Mouse (Mus musculus): ENCODE measurements around the gene R3hdm4. TPM values are rescaled to one million over a fixed set of nuclear protein-coding genes. Genes with fewer than 3 reads are reported as not detected.
A peak's percentile ranks its signal among the peaks of the same experiment; 100 is the strongest.

Gene R3hdm4
- 156 and 162 TPM in 2 replicates for polyA plus RNA-seq (2012; rRNA removed)

- Histone ChIP-seq H3K4me3 (replicated peaks; ENCODE audit: insufficient read depth, low read depth, low read length) (peak within 1 kb of the TSS; percentile 49), H3K27ac (ENCODE audit: insufficient read depth, low read length) (no peak within 1 kb of the TSS), H3K27me3 (ENCODE audit: control insufficient read depth, insufficient read depth, low read length) (no peaks in the 10 kb centered on the region), H3K4me1 (ENCODE audit: control insufficient read depth, insufficient read depth, low read length) (peaks cover 9% of the 10 kb centered on the region; the same call in 1 of the 2 replicates)
- DNase-seq: peak; percentile 30 to 53
- WGBS: 5% methylated on average over 41 of the region's 41 CpGs
- TF ChIP-seq POLR2A (IDR thresholded peaks at IDR 0.05; ENCODE audit: borderline replicate concordance, insufficient read depth, low read length): no peak
- no peak for TF ChIP-seq CTCF (IDR thresholded peaks at IDR 0.05; ENCODE audit: borderline replicate concordance, insufficient read depth, low read depth, low read length)
Observed at GRCm38 (mm10) chr10:79920958-79921535, at the start of gene R3hdm4. TSS of gene R3hdm4 (minus strand) at chr10:79921208.

GRCm38 (mm10) chr10:79970415-79971182 lies 49.6 kb upstream of the R3hdm4 start, which contains the start of gene Grin3b:
TSS of gene Grin3b (plus strand) at chr10:79970715.
- TF ChIP-seq CTCF (IDR thresholded peaks at IDR 0.05; ENCODE audit: borderline replicate concordance, insufficient read depth, low read depth, low read length): no peak
- TF ChIP-seq POLR2A (IDR thresholded peaks at IDR 0.05; ENCODE audit: borderline replicate concordance, insufficient read depth, low read length): no peak
- peak in 1 of 2 experiments; percentile 58 for DNase-seq
- Histone ChIP-seq H3K4me3 (replicated peaks; ENCODE audit: insufficient read depth, low read depth, low read length) (peak within 1 kb of the TSS; percentile 45), H3K27me3 (ENCODE audit: control insufficient read depth, insufficient read depth, low read length) (no peaks in the 10 kb centered on the region), H3K4me1 (ENCODE audit: control insufficient read depth, insufficient read depth, low read length) (peaks cover 37% of the 10 kb centered on the region), H3K27ac (ENCODE audit: insufficient read depth, low read length) (no peak within 1 kb of the TSS)
- 5% methylated on average over 47 of the region's 47 CpGs for WGBS

- Histone ChIP-seq H3K27ac (ENCODE audit: insufficient read depth, low read length) (no peak overlapping the region), H3K4me1 (ENCODE audit: control insufficient read depth, insufficient read depth, low read length) (peaks cover 37% of the 10 kb centered on the region), H3K27me3 (ENCODE audit: control insufficient read depth, insufficient read depth, low read length) (no peaks in the 10 kb centered on the region), H3K4me3 (replicated peaks; ENCODE audit: insufficient read depth, low read depth, low read length) (no peak overlapping the region)
- no peak for DNase-seq
- no peak for TF ChIP-seq POLR2A (IDR thresholded peaks at IDR 0.05; ENCODE audit: borderline replicate concordance, insufficient read depth, low read length)
- no peak for TF ChIP-seq CTCF (IDR thresholded peaks at IDR 0.05; ENCODE audit: borderline replicate concordance, insufficient read depth, low read depth, low read length)
- WGBS: 11% methylated on average over 3 of the region's 3 CpGs
Observed at GRCm38 (mm10) chr10:79969124-79969568, 48.1 kb upstream of the R3hdm4 start.

GRCm38 (mm10) chr10:79968181-79968580 lies 47.2 kb upstream of the R3hdm4 start:
- TF ChIP-seq POLR2A (IDR thresholded peaks at IDR 0.05; ENCODE audit: borderline replicate concordance, insufficient read depth, low read length) (no peak), CTCF (IDR thresholded peaks at IDR 0.05; ENCODE audit: borderline replicate concordance, insufficient read depth, low read depth, low read length) (no peak)
- no peak overlapping the region for H3K27ac ChIP-seq (ENCODE audit: insufficient read depth, low read length)
- 31% methylated on average over 1 of the region's 1 CpGs for WGBS

GRCm38 (mm10) chr10:79966886-79967400 lies 45.9 kb upstream of the R3hdm4 start:
- H3K4me3 ChIP-seq (replicated peaks; ENCODE audit: insufficient read depth, low read depth, low read length): no peak overlapping the region
- TF ChIP-seq CTCF (IDR thresholded peaks at IDR 0.05; ENCODE audit: borderline replicate concordance, insufficient read depth, low read depth, low read length) (no peak), POLR2A (IDR thresholded peaks at IDR 0.05; ENCODE audit: borderline replicate concordance, insufficient read depth, low read length) (no peak)
- DNase-seq: peak; percentile 72 to 75
- H3K27ac ChIP-seq (ENCODE audit: insufficient read depth, low read length): peak overlapping the region; percentile 26; the same call in 1 of the 2 replicates
- peaks cover 37% of the 10 kb centered on the region for H3K4me1 ChIP-seq (ENCODE audit: control insufficient read depth, insufficient read depth, low read length)
- WGBS: 19% methylated on average over 5 of the region's 5 CpGs
- no peaks in the 10 kb centered on the region for H3K27me3 ChIP-seq (ENCODE audit: control insufficient read depth, insufficient read depth, low read length)

More at GRCm38 (mm10) chr10:79968181-79968580, 47.2 kb upstream of the R3hdm4 start:
- Histone ChIP-seq H3K27me3 (ENCODE audit: control insufficient read depth, insufficient read depth, low read length) (no peaks in the 10 kb centered on the region), H3K4me1 (ENCODE audit: control insufficient read depth, insufficient read depth, low read length) (peaks cover 37% of the 10 kb centered on the region), H3K4me3 (replicated peaks; ENCODE audit: insufficient read depth, low read depth, low read length) (no peak overlapping the region)
- no peak for DNase-seq

GRCm38 (mm10) chr10:79965325-79965724 lies 44.3 kb upstream of the R3hdm4 start:
- TF ChIP-seq CTCF (IDR thresholded peaks at IDR 0.05; ENCODE audit: borderline replicate concordance, insufficient read depth, low read depth, low read length) (no peak), POLR2A (IDR thresholded peaks at IDR 0.05; ENCODE audit: borderline replicate concordance, insufficient read depth, low read length) (no peak)
- H3K27ac ChIP-seq (ENCODE audit: insufficient read depth, low read length): no peak overlapping the region
- 82% methylated on average over 5 of the region's 5 CpGs for WGBS
- no peak overlapping the region for H3K4me3 ChIP-seq (replicated peaks; ENCODE audit: insufficient read depth, low read depth, low read length)
- DNase-seq: no peak
- no peaks in the 10 kb centered on the region for H3K27me3 ChIP-seq (ENCODE audit: control insufficient read depth, insufficient read depth, low read length)
- H3K4me1 ChIP-seq (ENCODE audit: control insufficient read depth, insufficient read depth, low read length): peaks cover 37% of the 10 kb centered on the region

GRCm38 (mm10) chr10:79964727-79965126 lies 43.7 kb upstream of the R3hdm4 start:
- WGBS: 97% methylated on average over 7 of the region's 7 CpGs
- no peak for DNase-seq
- H3K4me1 ChIP-seq (ENCODE audit: control insufficient read depth, insufficient read depth, low read length): peaks cover 36% of the 10 kb centered on the region
- no peaks in the 10 kb centered on the region for H3K27me3 ChIP-seq (ENCODE audit: control insufficient read depth, insufficient read depth, low read length)
- H3K4me3 ChIP-seq (replicated peaks; ENCODE audit: insufficient read depth, low read depth, low read length): no peak overlapping the region
- no peak overlapping the region for H3K27ac ChIP-seq (ENCODE audit: insufficient read depth, low read length)
- TF ChIP-seq CTCF (IDR thresholded peaks at IDR 0.05; ENCODE audit: borderline replicate concordance, insufficient read depth, low read depth, low read length) (no peak), POLR2A (IDR thresholded peaks at IDR 0.05; ENCODE audit: borderline replicate concordance, insufficient read depth, low read length) (no peak)

All from cerebellum, adult 2 months (tissue).